Mouse (Mus musculus) liver, embryonic 18 days (tissue): Measurements from ENCODE around the gene Acap3. TPM values are rescaled to one million over a fixed set of nuclear protein-coding genes. Genes with fewer than 3 reads are reported as not detected.

Experiments
- polyA plus RNA-seq: library from polyadenylated mRNA; depleted of rRNA; stranded (reverse); fragments of >200 nt; gene quantifications from 2 replicates; pipeline ENCODE4 v1.2.3, GENCODE M21; 2012; rRNA removed

Gene Acap3
- 5.1 and 6.3 TPM in 2 replicates for polyA plus RNA-seq

GRCm38 (mm10) chr4:155891551-155892001 lies at the start of gene Acap3, which contains the start of gene Pusl1:
Gene Acap3, plus strand, starts transcription at chr4:155891822.
Gene Pusl1, minus strand, starts transcription at chr4:155891781.

GRCm38 (mm10) chr4:155846871-155847578 lies 44.6 kb upstream of the Acap3 start, which contains the start of gene Dvl1:
Gene Dvl1, plus strand, starts transcription at chr4:155847402.

GRCm38 (mm10) chr4:155863001-155863400 lies 28.6 kb upstream of the Acap3 start, which contains the start of gene Tas1r3:
Gene Tas1r3, minus strand, starts transcription at chr4:155863362.

GRCm38 (mm10) chr4:155869317-155870033 lies 22.1 kb upstream of the Acap3 start, which contains the start of the genes Cptp and Ints11:
Gene Cptp, minus strand, starts transcription at chr4:155869440.
Gene Ints11, plus strand, starts transcription at chr4:155869546.

GRCm38 (mm10) chr4:155943534-155944249 lies 52.1 kb downstream of the Acap3 start, which contains the start of gene Ube2j2:
Gene Ube2j2, plus strand, starts transcription at chr4:155943831.

Other genes starting within 250 kb of the Acap3 start
- not detected in 2 replicates for gene Gm10563, start 246.4 kb upstream of the Acap3 start, polyA plus RNA-seq
- 8.9 and 9.8 TPM in 2 replicates for gene Mmp23, start 238.4 kb upstream of the Acap3 start, polyA plus RNA-seq
- 8.4 and 10.7 TPM in 2 replicates for gene Mib2, start 222.6 kb upstream of the Acap3 start, polyA plus RNA-seq
- 0.55 and 0.61 TPM in 2 replicates for gene Fndc10, start 197.5 kb upstream of the Acap3 start, polyA plus RNA-seq
- gene Ssu72, start 187.0 kb upstream of the Acap3 start, polyA plus RNA-seq = 49.1 and 49.2 TPM in 2 replicates
- gene Tmem240, start 157.0 kb upstream of the Acap3 start, polyA plus RNA-seq = 0.16 and 0.23 TPM in 2 replicates
- gene Atad3a, start 130.7 kb upstream of the Acap3 start, polyA plus RNA-seq = 41.4 and 52.8 TPM in 2 replicates
- gene Vwa1, start 117.1 kb upstream of the Acap3 start, polyA plus RNA-seq = 0.10 and 0.16 TPM in 2 replicates
- gene Tmem88b, start 105.9 kb upstream of the Acap3 start, polyA plus RNA-seq = 0.55 and 0.60 TPM in 2 replicates
- gene Ankrd65, start 101.4 kb upstream of the Acap3 start, polyA plus RNA-seq = 0.06 and 0.08 TPM in 2 replicates
- 50.2 and 58.8 TPM in 2 replicates for gene Mrpl20, start 88.9 kb upstream of the Acap3 start, polyA plus RNA-seq
- gene Ccnl2, start 79.3 kb upstream of the Acap3 start, polyA plus RNA-seq = 103 and 115 TPM in 2 replicates
- gene Aurkaip1, start 60.5 kb upstream of the Acap3 start, polyA plus RNA-seq = 67.1 and 69.6 TPM in 2 replicates
- 14.4 and 15.6 TPM in 2 replicates for gene Mxra8, start 52.1 kb upstream of the Acap3 start, polyA plus RNA-seq
- gene Dvl1, start 44.4 kb upstream of the Acap3 start, polyA plus RNA-seq = 25.7 and 28.6 TPM in 2 replicates
- gene Tas1r3, start 28.5 kb upstream of the Acap3 start, polyA plus RNA-seq = 0.14 and 0.15 TPM in 2 replicates
- 5.5 and 6.5 TPM in 2 replicates for gene Cptp, start 22.4 kb upstream of the Acap3 start, polyA plus RNA-seq
- 16.9 and 18.1 TPM in 2 replicates for gene Ints11, start 22.3 kb upstream of the Acap3 start, polyA plus RNA-seq
- gene Pusl1, start within 50 bp of the Acap3 start, polyA plus RNA-seq = 14.0 and 16.1 TPM in 2 replicates
- 32.2 and 32.3 TPM in 2 replicates for gene Ube2j2, start 52.0 kb downstream of the Acap3 start, polyA plus RNA-seq
- gene C1qtnf12, start 70.5 kb downstream of the Acap3 start, polyA plus RNA-seq = 22.6 and 24.1 TPM in 2 replicates
- 2.4 TPM in 2 replicates for gene B3galt6, start 100.8 kb downstream of the Acap3 start, polyA plus RNA-seq
- 36.5 and 36.9 TPM in 2 replicates for gene Sdf4, start 101.0 kb downstream of the Acap3 start, polyA plus RNA-seq
- gene Tnfrsf4, start 122.0 kb downstream of the Acap3 start, polyA plus RNA-seq = 0.71 and 1.2 TPM in 2 replicates
- 0.54 and 0.59 TPM in 2 replicates for gene Tnfrsf18, start 134.3 kb downstream of the Acap3 start, polyA plus RNA-seq
- 0.67 and 0.83 TPM in 2 replicates for gene Ttll10, start 167.6 kb downstream of the Acap3 start, polyA plus RNA-seq
- gene 9430015G10Rik, start 218.2 kb downstream of the Acap3 start, polyA plus RNA-seq = 9.1 and 9.9 TPM in 2 replicates
- 0.14 and 0.21 TPM in 2 replicates for gene Rnf223, start 238.7 kb downstream of the Acap3 start, polyA plus RNA-seq